Mouse (Mus musculus) left cerebral cortex, postnatal 10 days (tissue): Measurements from ENCODE around the gene Ppp3ca. TPM values are rescaled to one million over a fixed set of nuclear protein-coding genes. Genes with fewer than 3 reads are reported as not detected.

ENCODE experiments used
- DNase-seq, 2 experiments: peaks; one replicate each; pipeline ENCODE4 v3.0.0; 2021 to 2022; ENCODE audit warnings: low spot score in 2 of 2, mixed read lengths in 1 of 2; ENCODE audit errors: extremely low spot score in 1 of 2
- intact Hi-C: fragments of 180-260 bp; cut with DNase I; formaldehyde crosslinking; loops from one replicate; pipeline ENCODE4 v1.15.1; 2025
- total RNA-seq, 2 experiments: library from RNA; stranded (reverse); gene quantifications; 2 replicates each; pipeline ENCODE4 v1.2.3; 2021

Ppp3ca gene
- total RNA-seq, 2 experiments from 2014 or later, result 535 to 574 TPM

DNA sequence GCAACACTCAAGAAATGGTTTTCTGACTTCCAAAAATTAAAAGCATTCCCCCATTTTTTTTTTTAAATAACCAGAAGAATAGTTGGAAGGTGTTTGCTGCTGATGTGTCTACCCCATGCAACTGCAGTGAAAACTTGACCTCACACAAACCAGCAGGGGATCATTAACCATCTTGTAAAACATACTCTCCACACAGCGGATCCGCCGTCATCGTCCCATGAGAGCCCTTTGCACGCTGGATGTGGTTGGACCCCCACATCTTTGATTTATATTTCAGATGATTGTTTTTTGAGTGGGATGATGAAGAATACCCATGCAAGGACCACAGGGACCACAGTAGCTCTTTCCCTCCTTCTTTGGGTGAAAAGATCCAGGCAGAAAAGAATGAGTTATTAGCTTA is 159.2 kb downstream of the Ppp3ca start:
- intact Hi-C loops, result no loop called here
- DNase-seq, result no peak

- intact Hi-C loops, result no loop called here
- DNase-seq, result no peak
These were observed 160.8 kb downstream of the Ppp3ca start for GRCm38 (mm10) chr3:136830687-136831220.

DNA sequence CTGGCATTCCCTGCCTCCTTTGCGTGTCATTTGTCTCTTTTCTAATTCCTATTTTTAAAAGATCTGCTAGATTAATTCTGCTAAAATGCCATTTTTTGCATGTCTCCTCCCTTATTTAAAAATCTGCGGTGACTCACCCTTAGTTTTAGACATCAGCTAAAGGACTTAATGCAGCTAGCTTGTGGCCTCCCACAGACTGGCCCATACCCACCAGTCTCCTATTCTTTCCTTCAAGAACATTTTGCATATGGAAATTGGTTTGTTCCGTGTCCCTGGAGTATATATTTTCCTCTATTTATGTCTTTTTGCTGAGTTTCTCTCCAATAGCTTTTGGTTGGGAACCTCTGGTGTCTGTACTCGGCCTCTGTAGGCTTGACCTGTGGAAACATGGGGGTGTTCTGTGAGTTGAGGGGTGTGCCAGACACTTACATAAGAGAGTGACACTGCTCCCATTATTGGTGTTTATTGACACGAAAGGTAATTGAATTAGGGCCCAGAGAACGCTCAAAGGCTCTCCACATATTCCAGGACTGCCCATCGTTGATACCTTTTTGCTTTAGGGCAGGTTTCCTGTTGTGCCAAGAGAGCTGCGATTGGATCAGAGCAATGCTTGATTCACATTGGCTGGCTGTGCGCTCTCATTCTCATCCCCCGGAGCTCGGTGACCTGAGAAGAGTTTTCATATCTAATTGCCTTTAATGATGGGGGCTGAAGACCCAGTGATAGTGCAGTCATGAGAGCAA is 163.2 kb downstream of the Ppp3ca start:
- no peak for DNase-seq

GRCm38 (mm10) chr3:136833893-136834292 is 164.0 kb downstream of the Ppp3ca start:
- intact Hi-C loops, result no loop called here

More for the DNA sequence above, 163.2 kb downstream of the Ppp3ca start:
- intact Hi-C loops, result no loop called here

DNA sequence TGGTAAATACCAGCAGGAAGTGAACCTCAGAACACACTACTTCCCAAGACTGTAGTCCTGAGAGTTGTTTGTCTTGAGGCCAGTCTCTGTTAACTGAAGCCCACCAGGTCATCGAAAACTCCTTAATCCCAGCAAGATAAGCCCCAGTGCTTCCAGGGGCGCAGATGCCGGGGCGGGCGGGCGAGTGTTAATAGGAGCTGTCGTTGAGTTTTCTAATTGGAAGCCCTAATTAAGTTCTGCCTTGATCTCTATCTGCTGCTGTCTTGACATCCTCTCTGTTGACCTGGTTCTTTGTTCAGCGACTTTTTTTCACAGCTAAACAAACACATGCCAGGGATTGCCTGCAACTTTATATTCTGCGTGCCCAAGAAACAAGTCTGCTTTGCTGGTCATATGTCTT is 165.9 kb downstream of the Ppp3ca start:
- intact Hi-C loops, result loop anchor here (5.0 kb wide), 1 partner anchor 164 kb away; the partner anchor contains the start of gene Ppp3ca
- DNase-seq, result no peak

More at GRCm38 (mm10) chr3:136833893-136834292, 164.0 kb downstream of the Ppp3ca start:
- peak in 1 of 2 experiments; percentile 30 for DNase-seq

- DNase-seq, result no peak
- intact Hi-C loops, result loop anchor here (5.0 kb wide), 1 partner anchor 164 kb away; the partner anchor contains the start of gene Ppp3ca
These were observed 166.6 kb downstream of the Ppp3ca start for GRCm38 (mm10) chr3:136836319-136837193.

- intact Hi-C loops, result loop anchor here (5.0 kb wide), 1 partner anchor 165 kb away; the partner anchor contains the start of gene Ppp3ca
These were observed 167.7 kb downstream of the Ppp3ca start for GRCm38 (mm10) chr3:136837589-136837988.

GRCm38 (mm10) chr3:136841282-136841681 is 171.4 kb downstream of the Ppp3ca start:
- no peak for DNase-seq
- intact Hi-C loops, result no loop called here

More at GRCm38 (mm10) chr3:136837589-136837988, 167.7 kb downstream of the Ppp3ca start:
- DNase-seq, result peak in 1 of 2 experiments; percentile 48

DNA sequence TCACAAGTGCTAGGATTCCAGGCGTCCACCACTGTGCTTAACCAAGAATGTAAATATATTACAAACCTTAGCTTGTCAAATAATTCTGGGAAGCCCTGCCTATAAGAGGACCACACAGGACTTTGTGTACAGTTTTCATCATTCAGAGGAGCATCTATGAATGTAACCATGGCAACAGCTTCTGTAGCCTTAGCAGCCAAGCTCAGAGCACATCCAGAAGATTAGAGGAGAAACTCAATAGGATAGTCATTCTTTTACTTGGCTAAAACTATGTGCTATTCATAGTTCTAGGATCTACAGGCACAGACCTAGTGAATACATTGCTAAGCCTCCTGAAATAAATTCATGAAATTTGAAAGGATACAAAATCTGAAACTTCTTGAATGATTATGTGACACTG is 172.5 kb downstream of the Ppp3ca start:
- DNase-seq, result no peak
- intact Hi-C loops, result no loop called here

- intact Hi-C loops, result no loop called here
- no peak for DNase-seq
These were observed 174.0 kb downstream of the Ppp3ca start for GRCm38 (mm10) chr3:136843811-136844491.

GRCm38 (mm10) chr3:136849035-136849434 is 179.1 kb downstream of the Ppp3ca start:
- no peak for DNase-seq
- intact Hi-C loops, result no loop called here

DNA sequence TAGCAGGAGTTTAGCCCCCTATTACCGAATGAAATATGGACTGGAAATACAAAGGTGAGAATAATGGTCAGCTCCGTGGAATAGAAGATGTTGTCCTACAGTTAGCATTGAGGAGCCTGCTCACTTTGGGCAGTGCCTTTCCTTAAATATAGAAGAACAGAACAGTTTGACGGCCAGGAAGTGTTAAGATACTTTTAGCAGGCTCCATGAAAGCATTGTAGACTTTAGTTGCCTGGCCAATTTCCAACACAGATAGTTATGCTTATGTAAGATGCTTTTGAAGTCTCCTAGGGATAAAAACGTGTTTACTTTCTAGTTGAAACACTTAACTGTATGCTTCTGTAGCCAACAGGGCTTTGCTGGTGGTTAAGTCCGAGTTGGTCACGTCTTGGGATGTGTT is 183.0 kb downstream of the Ppp3ca start:
- DNase-seq, result no peak
- intact Hi-C loops, result no loop called here

DNA sequence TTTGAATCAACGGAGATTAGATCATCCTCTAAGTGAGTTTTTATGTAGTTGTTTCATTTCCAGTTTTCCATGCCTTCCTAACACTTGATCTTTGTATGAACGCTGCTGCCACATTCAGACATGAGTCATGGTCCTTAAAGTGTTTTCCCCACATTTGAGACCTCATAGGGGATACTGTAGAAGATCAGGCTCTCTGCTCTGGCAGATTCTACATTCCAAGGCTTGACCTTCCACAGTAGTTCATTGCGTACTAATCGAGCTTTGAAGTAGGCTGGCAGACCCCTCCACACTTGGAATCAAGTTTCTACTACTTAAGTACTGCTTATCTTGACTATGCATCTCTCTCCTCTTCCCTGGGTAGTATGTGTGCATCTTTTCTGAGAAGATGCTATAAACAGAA is 183.7 kb downstream of the Ppp3ca start:
- DNase-seq, result no peak
- intact Hi-C loops, result no loop called here

DNA sequence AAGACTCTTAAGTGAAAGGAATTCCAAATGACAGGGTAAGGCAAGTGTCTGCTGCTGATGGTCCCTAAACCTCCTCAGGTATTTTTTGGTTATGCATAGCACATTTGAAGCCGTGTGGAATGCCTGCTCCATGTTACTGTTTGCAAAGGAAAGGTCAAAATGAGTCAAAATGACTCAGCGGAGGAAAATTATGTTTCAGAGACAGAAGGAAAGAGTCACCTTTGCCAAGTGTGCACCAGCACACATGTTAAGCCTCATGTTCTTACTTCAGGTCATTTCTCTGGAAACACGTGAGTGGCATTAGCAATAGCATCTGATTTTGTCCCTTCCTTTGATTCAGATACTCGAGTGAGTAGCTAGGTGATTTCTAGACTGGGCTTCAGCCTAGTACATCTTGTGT is 186.1 kb downstream of the Ppp3ca start:
- DNase-seq, result no peak
- intact Hi-C loops, result no loop called here

DNA sequence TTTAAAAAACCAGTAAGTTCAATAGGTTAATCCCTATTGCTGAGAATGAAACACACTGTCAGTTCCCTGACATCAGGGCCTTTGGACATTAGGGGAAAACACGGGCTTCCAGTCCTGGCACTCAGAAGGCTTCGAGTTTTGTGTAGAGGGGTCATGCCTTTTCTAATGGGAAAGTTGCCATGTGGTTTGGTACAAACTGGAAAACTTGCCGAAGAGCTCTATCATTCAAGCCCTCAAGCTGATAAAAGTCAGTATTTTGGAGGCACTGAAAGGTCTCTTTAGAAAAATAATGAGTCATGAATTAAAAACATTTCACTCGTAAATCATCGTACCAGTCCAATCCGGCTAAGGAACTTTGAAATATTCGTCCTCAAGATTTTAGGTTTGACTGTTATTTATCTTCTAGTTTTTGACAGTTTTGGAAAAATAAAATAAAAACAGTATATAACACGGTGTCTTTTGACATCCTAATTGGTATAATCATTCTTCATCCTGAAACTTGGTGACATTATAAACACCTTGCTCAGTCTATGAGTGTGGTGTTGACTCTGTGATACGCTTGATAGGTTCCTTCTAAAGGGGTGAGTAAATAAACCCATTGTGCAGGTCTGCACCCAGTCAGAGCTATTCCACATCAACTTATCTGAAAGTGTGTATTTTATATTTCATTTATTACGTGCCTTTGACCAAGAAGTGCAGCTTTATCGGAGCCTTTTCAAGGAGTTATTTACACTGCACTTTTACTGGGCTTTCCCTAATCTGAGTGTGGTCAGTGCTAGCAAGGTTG is 192.3 kb downstream of the Ppp3ca start:
- intact Hi-C loops, result no loop called here
- no peak for DNase-seq

- intact Hi-C loops, result no loop called here
- no peak for DNase-seq
These were observed 193.2 kb downstream of the Ppp3ca start for GRCm38 (mm10) chr3:136863127-136863526.

DNA sequence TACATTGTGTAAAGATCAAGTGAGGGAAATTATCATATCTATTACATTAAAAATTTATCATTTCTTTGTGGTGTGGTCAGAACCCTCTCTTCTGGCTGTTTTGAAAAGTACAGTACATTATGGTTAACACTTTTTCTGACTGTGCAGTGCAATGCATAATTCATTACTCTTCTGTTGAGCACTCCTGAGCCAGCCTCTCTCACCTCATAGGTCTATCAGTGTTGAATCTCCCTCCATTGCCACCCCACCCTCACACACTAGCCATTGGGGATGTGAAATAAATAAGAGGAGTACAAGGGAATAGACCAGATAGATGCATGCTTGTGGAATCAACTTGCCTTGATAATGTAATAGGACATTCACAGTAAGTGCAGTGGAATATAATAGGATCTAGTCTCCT is 194.4 kb downstream of the Ppp3ca start:
- DNase-seq, result no peak
- intact Hi-C loops, result no loop called here

GRCm38 (mm10) chr3:136865176-136865859 is 195.4 kb downstream of the Ppp3ca start:
- intact Hi-C loops, result no loop called here
- no peak for DNase-seq
